Mouse (Mus musculus) limb, embryonic 15.5 days (tissue): ENCODE results near the gene Snw1. TPM values are rescaled to one million over a fixed set of nuclear protein-coding genes. Genes with fewer than 3 reads are reported as not detected.

Source experiments
- microRNA-seq: library from miRNA; unstranded; fragments of <30 nt; microRNA quantifications from one replicate; pipeline ENCODE4, GENCODE M21; 2016
- polyA plus RNA-seq: library from polyadenylated mRNA; unstranded; fragments of >200 nt; fragmentation: Nextera tagmentation; extraction: Ambion mirVana; gene quantifications from 2 replicates; pipeline ENCODE4 v1.2.1, GENCODE M21; 2015

Snw1 gene
- polyA plus RNA-seq, 1 experiment from 2014 or later: 113 TPM

Small RNA genes within 50 kb of the gene (microRNA-seq; reads per million reads assigned to microRNA genes)
- 28.8 reads per million, percentile 35 among the genes with 10 or more reads in this experiment for gene Mir3068

Other genes starting within 250 kb of the Snw1 start
- gene Noxred1, start 233.5 kb downstream of the Snw1 start, polyA plus RNA-seq: 0.46 and 0.78 TPM in 2 replicates
- 42.2 and 42.5 TPM in 2 replicates for gene Vipas39, start 206.0 kb downstream of the Snw1 start, polyA plus RNA-seq
- gene Ahsa1, start 205.8 kb downstream of the Snw1 start, polyA plus RNA-seq: 205 and 215 TPM in 2 replicates
- 1.3 and 1.7 TPM in 2 replicates for gene Ism2, start 172.6 kb downstream of the Snw1 start, polyA plus RNA-seq
- gene Sptlc2, start 83.9 kb downstream of the Snw1 start, polyA plus RNA-seq: 82.1 and 83.7 TPM in 2 replicates
- 242 and 296 TPM in 2 replicates for gene Slirp, start 28.4 kb downstream of the Snw1 start, polyA plus RNA-seq
- gene Alkbh1, start 28.3 kb downstream of the Snw1 start, polyA plus RNA-seq: 53.2 and 66.1 TPM in 2 replicates
- not detected in 2 replicates for gene Gm5788, start 22.4 kb upstream of the Snw1 start, polyA plus RNA-seq
- gene Gm8300, start 42.0 kb upstream of the Snw1 start, polyA plus RNA-seq: not detected in 2 replicates
- not detected in 2 replicates for gene Oog1, start 130.4 kb upstream of the Snw1 start, polyA plus RNA-seq
- not detected in 2 replicates for gene Gm4027, start 146.6 kb upstream of the Snw1 start, polyA plus RNA-seq
- gene Gm16381, start 172.3 kb upstream of the Snw1 start, polyA plus RNA-seq: not detected in 2 replicates